Mouse (Mus musculus): ENCODE data around the gene Mslnl.
A peak's percentile ranks its signal among the peaks of the same experiment; 100 is the strongest.

Mslnl gene

GRCm38 (mm10) chr17:25743831-25744230 lies 8.0 kb downstream of the Mslnl start:
- no peak for DNase-seq (ENCODE audit: low spot score in 2 of 2)

GRCm38 (mm10) chr17:25744311-25744710 lies 8.5 kb downstream of the Mslnl start:
- no peak for DNase-seq (ENCODE audit: low spot score in 2 of 2)

- DNase-seq (ENCODE audit: low spot score in 2 of 2): no peak
Observed at GRCm38 (mm10) chr17:25748238-25748637, 12.4 kb downstream of the Mslnl start.

- no peak for DNase-seq (ENCODE audit: low spot score in 2 of 2)
Observed at GRCm38 (mm10) chr17:25749314-25749713, 13.5 kb downstream of the Mslnl start.

- no peak for DNase-seq (ENCODE audit: low spot score in 2 of 2)
Observed at GRCm38 (mm10) chr17:25751446-25751845, 15.6 kb downstream of the Mslnl start.

GRCm38 (mm10) chr17:25754241-25754640 lies 18.4 kb downstream of the Mslnl start, which contains the start of gene Msln:
Gene Msln, minus strand, starts transcription at chr17:25754378.
- DNase-seq (ENCODE audit: low spot score in 2 of 2): no peak

- DNase-seq (ENCODE audit: low spot score in 2 of 2): no peak
Observed at GRCm38 (mm10) chr17:25755086-25755485, 19.2 kb downstream of the Mslnl start.

- no peak for DNase-seq (ENCODE audit: low spot score in 2 of 2)
Observed at GRCm38 (mm10) chr17:25755627-25756377, 20.0 kb downstream of the Mslnl start.

GRCm38 (mm10) chr17:25756378-25757242 lies 20.8 kb downstream of the Mslnl start:
- no peak for DNase-seq (ENCODE audit: low spot score in 2 of 2)

- DNase-seq (ENCODE audit: low spot score in 2 of 2): no peak
Observed at GRCm38 (mm10) chr17:25757691-25758090, 21.8 kb downstream of the Mslnl start.

- DNase-seq (ENCODE audit: low spot score in 2 of 2): no peak
Observed at GRCm38 (mm10) chr17:25760148-25760547, 24.3 kb downstream of the Mslnl start.

- no peak for DNase-seq (ENCODE audit: low spot score in 2 of 2)
Observed at GRCm38 (mm10) chr17:25761561-25761970, 25.7 kb downstream of the Mslnl start.

GRCm38 (mm10) chr17:25762591-25762990 lies 26.7 kb downstream of the Mslnl start:
- no peak for DNase-seq (ENCODE audit: low spot score in 2 of 2)

- no peak for DNase-seq (ENCODE audit: low spot score in 2 of 2)
Observed at GRCm38 (mm10) chr17:25765886-25766285, 30.0 kb downstream of the Mslnl start.

- DNase-seq (ENCODE audit: low spot score in 2 of 2): no peak
Observed at GRCm38 (mm10) chr17:25769331-25769730, 33.5 kb downstream of the Mslnl start.

- peak; percentile 96 to 100 for DNase-seq (ENCODE audit: low spot score in 2 of 2)
Observed at GRCm38 (mm10) chr17:25773549-25774120, 37.8 kb downstream of the Mslnl start, which contains the start of gene Narfl. Gene Narfl, plus strand, starts transcription at chr17:25773776.

- no peak for DNase-seq (ENCODE audit: low spot score in 2 of 2)
Observed at GRCm38 (mm10) chr17:25775318-25776062, 39.6 kb downstream of the Mslnl start.

- no peak for DNase-seq (ENCODE audit: low spot score in 2 of 2)
Observed at GRCm38 (mm10) chr17:25777948-25778347, 42.1 kb downstream of the Mslnl start.

- DNase-seq (ENCODE audit: low spot score in 2 of 2): peak in 1 of 2 experiments; percentile 54
Observed at GRCm38 (mm10) chr17:25781339-25781738, 45.5 kb downstream of the Mslnl start.

GRCm38 (mm10) chr17:25783086-25783485 lies 47.2 kb downstream of the Mslnl start:
- DNase-seq (ENCODE audit: low spot score in 2 of 2): peak in 1 of 2 experiments; percentile 63

GRCm38 (mm10) chr17:25783861-25784574 lies 48.2 kb downstream of the Mslnl start:
- DNase-seq (ENCODE audit: low spot score in 2 of 2): peak in 1 of 2 experiments; percentile 64

Data from spleen, postnatal 4 days (tissue).